Mouse (Mus musculus): ENCODE measurements around the gene Pla2g4b.

- no peak for TF ChIP-seq CTCF (IDR thresholded peaks at IDR 0.05; ENCODE audit: low read depth)
- no peak for TF ChIP-seq EP300 (IDR thresholded peaks at IDR 0.05; ENCODE audit: low read depth)
Measured at GRCm38 (mm10) chr2:120030380-120030779, 2.8 kb upstream of the Pla2g4b start.

Measured in liver, embryonic 14.5 days (tissue).